Mouse (Mus musculus): ENCODE data around the gene Gngt2.

DNA sequence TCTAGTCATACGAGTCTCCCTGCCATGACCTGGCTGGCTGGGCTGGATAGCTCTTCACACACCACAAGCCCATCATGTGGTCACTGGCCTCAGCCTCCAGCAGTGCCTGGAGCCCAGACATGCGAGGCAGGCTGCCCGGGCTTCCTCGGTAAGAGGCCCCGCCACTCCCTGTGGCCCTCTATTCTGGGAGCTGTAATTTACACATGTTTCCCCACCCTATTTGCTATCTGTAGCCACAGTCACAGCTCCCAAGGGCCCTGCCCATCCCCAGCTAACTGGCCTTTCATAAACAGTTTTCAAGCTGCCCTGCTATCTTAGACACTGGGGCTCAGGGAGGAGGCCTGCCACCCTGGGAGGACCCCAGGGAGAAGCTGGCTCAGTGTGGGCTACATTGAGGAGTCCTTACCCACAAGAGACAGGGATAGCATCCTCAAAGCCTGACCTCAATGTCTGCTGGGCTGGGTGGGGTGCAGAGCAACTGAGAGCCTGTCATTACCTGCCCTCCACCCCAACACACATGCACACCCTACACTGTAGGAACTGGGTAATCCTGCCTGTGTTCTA is 28.5 kb upstream of the Gngt2 start:
- TF ChIP-seq CTCF (IDR thresholded peaks at IDR 0.05; ENCODE audit: insufficient read depth, low read length) = no peak
- no peak for TF ChIP-seq POLR2A (IDR thresholded peaks at IDR 0.05; ENCODE audit: borderline replicate concordance, extremely low read depth, low read depth, low read length)

Data from lung, adult 2 months (tissue).